Mouse (Mus musculus): ENCODE measurements around the gene Exoc3l4.

Gene Exoc3l4

DNA sequence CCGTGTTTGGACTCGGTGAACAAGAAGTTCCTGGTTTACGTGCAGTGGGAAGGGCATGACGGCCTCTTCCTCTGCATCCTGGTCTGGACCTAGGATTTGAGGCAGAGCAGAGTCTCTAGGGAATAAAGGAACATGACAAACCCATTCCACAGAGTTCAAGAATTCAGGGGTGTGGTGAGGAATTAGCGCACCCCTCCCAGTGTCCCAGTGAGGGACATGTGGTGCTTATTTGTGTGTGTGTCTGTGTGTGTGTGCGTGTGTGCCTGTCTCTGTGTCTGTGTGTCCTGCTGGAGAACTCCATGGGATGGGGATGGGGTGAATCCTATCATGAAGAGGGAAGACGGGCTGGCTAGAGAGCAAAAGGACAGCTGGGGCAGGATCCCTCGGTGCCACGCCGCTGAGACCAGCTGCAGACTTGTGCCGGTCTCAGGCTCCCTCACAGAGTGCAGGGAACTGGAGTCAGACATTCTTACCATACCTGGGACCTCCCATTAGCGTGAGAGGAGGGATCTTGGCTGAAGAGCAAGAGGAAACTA, 38.6 kb downstream of the Exoc3l4 start:
- no peak for DNase-seq

DNA sequence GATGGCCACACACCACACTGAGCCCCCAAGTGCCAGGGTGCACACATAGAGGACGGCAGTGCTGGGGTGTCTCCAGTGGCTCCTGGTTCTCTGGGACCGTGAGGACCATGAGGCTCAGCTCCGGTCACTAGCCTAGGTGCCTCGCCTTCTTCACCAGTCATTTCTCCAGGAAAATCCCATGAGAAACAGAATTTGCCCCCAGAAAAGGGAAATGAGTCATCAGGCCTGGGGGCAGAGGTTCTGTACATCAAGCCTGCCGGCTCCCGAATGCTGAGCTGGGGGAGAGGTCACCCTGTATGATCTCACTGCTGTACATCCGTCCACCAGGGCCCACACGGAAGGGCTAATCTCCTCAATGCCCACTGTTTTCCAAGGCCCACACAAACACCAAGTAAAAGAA, 39.0 kb downstream of the Exoc3l4 start:
- no peak for DNase-seq

DNA sequence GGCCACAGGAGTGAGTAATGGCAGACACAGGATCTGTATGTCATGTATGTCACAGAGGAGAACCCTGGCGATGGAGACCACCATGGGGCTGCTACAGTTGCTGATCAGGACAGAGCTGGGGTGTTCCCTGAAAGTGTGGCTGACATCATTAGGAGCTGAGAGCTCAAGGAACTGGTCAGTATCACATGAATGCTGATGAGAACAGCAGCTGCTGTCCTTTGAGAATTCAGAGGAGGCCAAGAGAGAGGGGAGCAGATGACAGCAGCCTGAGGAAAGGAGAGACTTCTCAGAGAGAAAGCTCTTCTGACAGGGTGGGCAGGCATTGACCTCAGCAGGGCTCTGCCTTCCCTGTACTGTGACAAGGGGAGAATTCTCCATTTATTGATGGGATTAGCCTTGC, 40.9 kb downstream of the Exoc3l4 start:
- DNase-seq: no peak

DNA sequence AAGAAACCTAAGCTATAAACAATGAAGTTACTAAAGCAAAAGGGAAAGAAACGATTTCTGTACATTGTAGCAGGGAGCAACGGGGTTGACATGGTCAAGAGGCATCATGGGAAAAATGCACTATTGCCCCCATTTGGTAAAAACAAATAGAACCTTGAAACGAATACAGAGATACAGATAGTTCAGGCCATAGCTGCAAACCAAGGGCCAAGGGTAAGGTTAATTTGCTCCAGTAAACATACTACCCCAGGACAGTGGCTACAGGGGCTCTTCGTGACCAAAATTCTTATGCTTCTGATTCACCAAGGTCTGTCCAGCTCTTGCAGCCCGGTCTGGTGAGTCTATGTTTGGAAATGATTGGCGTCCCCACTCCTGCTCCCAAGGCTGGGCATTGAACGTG, 46.8 kb downstream of the Exoc3l4 start:
- no peak for DNase-seq

DNA sequence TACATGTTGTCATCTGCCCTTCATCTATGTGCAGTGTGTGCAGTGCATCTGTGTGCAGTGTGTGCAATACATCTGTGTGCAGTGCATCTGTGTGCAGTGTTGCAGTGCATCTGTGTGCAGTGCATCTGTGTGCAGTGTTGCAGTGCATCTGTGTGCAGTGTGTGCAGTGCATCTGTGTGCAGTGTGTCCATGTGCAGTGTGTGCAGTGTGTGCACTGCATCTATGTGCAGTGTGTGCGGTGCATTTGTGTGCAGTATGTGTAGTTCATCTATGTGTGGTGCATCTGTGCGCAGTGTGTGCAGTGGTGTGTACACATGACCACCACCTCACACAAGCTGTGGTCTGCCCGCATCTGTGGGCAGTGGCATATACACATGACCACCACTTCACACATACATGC, 49.6 kb downstream of the Exoc3l4 start:
- no peak for DNase-seq

DNA sequence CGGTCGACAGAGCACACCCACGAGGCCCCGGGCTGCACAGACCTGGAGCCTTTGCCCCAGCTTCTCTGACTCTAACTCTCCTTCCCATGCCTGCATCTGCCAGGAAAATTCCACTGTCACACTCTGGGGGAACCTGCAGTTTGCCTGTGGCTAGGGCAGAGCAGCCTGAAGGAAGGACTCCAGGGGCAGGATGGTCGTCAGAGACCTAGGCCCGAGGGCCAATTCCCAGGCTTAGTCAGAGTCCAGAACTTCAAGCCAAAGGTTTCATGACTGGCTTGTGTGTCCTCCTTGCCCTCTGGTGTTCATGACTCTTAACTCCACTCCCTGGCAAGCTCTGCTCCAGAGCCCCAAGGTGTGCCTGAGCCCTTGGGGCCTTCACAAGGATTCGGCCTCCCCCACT, 51.4 kb downstream of the Exoc3l4 start:
- no peak for DNase-seq

DNA sequence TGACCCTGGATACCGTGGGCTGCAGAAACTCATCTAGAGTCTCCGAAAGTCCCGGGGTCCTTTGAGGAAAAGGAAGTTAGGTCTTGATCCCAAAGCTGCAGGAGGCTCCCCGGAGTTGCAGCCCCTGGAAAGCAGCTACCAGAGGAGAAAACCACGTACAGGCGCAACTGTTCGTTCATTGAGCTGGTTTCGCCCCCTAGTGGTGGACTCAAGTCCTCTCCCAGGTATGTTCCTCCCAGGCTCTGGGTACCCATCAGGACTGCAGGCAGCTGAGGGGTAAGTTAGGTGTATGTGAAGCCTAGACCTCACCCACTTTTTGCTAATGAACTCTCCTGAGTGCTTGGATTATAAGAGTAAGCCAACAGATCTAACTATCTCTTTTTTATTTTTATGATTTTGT, 52.7 kb downstream of the Exoc3l4 start:
- DNase-seq: peak; percentile 60

DNA sequence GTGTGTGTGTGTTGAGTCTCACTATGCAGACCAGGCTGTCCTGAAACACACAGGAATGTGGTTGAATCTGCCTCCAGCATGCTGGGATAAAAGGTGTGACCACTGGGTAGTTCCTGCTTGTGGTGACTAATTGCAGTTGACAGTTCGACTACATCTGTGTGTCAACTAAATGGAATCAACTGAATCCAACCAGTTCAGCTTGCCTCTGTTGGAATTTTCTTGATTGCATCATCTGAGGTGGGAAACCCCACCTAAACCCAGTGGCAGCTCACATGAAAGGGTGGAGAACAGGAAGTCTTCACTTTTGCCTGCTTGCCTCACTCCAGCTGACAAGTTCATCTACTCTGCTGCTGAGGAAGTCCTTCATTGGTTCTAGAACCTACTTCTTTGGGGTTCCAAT, 54.3 kb downstream of the Exoc3l4 start:
- no peak for DNase-seq

DNA sequence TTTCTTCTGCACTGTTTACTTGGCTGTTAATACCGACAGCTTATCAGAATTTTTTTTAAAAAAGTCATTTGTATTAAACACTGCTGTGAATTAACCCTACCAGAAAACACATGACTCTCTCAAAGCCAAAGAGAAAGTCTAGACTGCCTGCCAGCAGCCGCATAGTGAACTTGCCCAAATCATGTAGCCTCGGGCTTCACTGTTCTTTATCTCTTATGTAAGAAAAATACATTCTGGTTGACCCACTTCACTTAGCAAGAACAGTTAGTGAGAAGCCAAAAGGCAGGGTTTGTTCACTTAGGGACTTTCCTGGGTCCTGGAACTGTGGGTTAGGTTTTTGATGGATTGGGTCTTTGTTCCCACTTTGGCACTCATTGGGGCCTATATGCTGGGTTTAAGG, 54.9 kb downstream of the Exoc3l4 start:
- no peak for DNase-seq

DNA sequence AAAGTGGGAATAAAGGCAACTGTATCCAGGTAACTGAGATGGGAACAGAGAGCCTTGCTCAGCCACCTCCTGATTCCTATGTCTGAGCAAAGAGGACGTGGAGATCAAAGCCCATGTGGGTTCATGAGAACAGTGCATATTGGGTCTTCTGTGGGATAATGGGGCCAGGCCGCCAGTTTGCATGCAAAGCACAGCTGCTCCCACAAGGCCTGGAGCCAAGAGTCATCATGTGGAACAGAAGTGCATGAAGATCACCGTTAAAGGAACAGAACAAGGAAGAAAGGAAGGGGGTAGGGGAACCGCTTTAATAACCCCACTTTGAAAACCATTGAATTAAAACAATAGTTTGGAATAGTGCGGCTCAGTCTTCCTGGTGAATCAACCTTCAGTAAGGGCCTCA, 56.1 kb downstream of the Exoc3l4 start:
- no peak for DNase-seq

DNA sequence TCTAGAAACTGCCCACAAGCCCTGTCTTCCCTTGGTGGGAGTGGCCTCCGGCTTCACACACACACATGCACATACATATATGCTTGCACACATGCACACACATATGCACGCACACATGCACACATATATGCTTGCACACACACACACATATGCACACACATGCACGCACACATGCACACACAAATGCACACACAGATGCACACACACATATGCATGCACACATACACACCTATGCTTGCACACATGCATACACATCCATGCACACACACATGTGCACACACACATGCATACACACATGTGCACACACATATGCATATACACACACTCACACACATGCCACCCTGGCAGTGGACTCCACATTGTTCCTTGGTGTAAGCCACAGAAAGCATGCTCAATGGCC, 57.6 kb downstream of the Exoc3l4 start:
- DNase-seq: no peak

DNA sequence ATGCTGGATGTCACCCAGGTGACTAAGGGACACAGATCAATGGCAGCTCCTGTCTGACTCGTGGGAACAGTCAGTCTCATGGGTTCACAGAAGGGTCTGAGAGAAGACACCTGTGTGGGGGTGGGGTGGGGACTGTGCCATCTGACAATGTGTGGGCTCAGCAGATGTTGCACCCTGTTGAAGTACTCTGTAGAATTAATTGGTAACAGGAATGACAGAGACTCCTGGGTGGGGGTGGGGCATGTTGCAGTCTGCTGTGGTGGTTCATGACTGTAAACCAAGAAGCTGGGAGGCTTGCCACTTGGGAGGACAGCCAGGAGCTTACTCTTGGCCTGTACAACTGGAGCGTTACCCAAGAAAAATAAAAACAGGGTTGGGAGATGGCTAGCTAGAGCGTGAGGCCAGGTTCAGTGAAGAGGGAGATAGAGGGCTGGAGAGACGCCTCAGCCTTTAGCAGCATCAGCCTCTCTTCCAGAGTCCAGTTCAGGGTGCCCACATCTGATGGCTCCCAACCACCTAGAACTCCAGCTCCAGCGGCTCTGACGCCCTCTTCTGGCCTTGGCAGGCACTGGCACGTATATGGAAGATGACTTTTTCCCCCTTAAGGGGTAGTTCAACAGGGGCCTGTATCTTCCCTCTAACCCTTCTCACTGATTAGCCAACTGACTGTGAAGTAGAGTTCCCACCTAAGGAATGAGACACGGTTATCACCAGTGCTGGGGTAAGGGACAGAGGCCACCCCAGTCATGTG, 58.3 kb downstream of the Exoc3l4 start:
- no peak for DNase-seq

DNA sequence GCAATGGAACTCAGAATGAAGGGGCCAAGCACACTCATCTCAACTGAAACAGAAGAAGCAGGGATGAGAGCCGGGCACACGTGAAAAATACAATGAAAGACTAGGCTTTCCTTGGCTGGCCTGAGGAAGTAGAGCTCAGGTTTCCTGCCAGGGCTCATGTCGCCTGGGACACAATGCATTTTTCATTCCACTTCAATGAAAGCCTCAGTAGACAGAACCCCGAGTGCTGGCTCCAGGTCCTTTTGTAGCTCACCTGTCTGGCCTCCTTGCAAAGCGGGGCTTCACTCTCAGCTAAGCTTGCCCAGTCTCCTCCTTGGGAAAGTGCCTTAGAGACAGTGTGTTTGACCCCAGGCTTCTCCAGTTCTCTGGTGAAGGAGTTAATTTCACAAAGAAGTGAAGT, 62.1 kb downstream of the Exoc3l4 start:
- DNase-seq: no peak

DNA sequence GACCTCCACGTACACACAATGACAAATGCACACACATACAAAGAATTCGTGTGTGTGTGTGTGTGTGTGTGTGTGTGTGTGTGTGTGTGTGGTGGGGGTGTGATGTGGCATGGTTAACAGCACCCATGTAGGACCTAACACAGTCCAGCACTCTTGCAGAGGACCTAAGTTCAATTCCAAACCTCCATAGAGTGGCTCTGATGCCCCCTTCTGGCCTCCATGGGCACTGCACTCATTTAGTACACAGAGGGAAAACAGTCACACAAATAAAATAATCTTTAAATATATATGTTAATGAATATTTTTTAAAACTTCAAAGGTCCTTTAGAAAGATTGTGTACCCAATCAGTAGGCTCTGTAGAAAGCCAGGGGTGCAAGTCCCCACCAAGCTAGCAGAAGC, 63.1 kb downstream of the Exoc3l4 start:
- DNase-seq: no peak
